Mouse (Mus musculus): ENCODE results near the gene Lama2. TPM values are rescaled to one million over a fixed set of nuclear protein-coding genes. Genes with fewer than 3 reads are reported as not detected.

Lama2 gene
- polyA plus RNA-seq, 1 experiment from 2014 or later: 3.8 TPM

DNA sequence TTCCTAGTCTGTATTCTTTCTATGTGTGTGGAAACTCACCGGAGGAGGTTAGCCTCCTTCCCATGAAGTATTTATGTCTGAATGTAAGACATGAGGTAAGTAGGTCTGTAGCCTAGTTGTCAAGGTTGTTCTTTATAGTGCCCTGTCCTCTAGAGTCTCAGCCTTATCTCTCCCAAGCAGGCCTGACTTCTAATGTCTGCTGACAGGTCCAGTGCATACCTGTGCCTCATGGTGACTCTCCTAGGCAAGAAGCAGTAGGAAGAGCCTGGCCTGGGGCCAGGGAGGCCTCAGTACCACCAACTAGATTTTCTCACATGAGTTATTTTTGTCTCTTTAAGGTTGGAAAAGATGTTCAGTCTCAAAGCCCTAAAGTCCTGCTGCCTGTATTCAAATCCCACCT, 483.8 kb downstream of the Lama2 start:
- Histone ChIP-seq H3K9me3 (no peaks in the 10 kb centered on the region), H3K36me3 (no peaks in the 10 kb centered on the region), H3K4me1 (peaks cover 13% of the 10 kb centered on the region; the same call in 1 of the 2 replicates), H3K4me3 (no peak overlapping the region), H3K9ac (replicated peaks) (no peak overlapping the region), H3K27ac (replicated peaks) (no peak overlapping the region), H3K4me2 (replicated peaks) (no peak overlapping the region), H3K27me3 (no peaks in the 10 kb centered on the region)
- ATAC-seq (replicated peaks): no peak
- 100% methylated on average over 1 of the region's 1 CpGs for WGBS

- Histone ChIP-seq H3K4me2 (replicated peaks) (no peak overlapping the region), H3K27ac (replicated peaks) (no peak overlapping the region), H3K9ac (replicated peaks) (no peak overlapping the region), H3K4me3 (no peak overlapping the region), H3K9me3 (no peaks in the 10 kb centered on the region), H3K36me3 (no peaks in the 10 kb centered on the region), H3K27me3 (no peaks in the 10 kb centered on the region), H3K4me1 (peaks cover 13% of the 10 kb centered on the region; the same call in 1 of the 2 replicates)
- 6% methylated on average over 1 of the region's 1 CpGs for WGBS
- ATAC-seq (replicated peaks): peak; percentile 95
Observed at GRCm38 (mm10) chr10:27133135-27133534, 486.4 kb downstream of the Lama2 start.

GRCm38 (mm10) chr10:27127454-27127853, 492.1 kb downstream of the Lama2 start:
- H3K4me1 ChIP-seq: no peaks in the 10 kb centered on the region
- H3K36me3 ChIP-seq: no peaks in the 10 kb centered on the region
- ATAC-seq (replicated peaks): peak; percentile 63; the same call in 1 of the 2 replicates
- H3K9ac ChIP-seq (replicated peaks): no peak overlapping the region
- no peak overlapping the region for H3K4me2 ChIP-seq (replicated peaks)
- no peaks in the 10 kb centered on the region for H3K27me3 ChIP-seq
- 75% methylated on average over 2 of the region's 2 CpGs for WGBS
- H3K9me3 ChIP-seq: no peaks in the 10 kb centered on the region
- no peak overlapping the region for H3K27ac ChIP-seq (replicated peaks)
- no peak overlapping the region for H3K4me3 ChIP-seq

- no peak for ATAC-seq (replicated peaks)
- Histone ChIP-seq H3K4me3 (no peak overlapping the region), H3K9ac (replicated peaks) (no peak overlapping the region), H3K9me3 (no peaks in the 10 kb centered on the region), H3K27me3 (no peaks in the 10 kb centered on the region), H3K36me3 (no peaks in the 10 kb centered on the region), H3K27ac (replicated peaks) (no peak overlapping the region), H3K4me1 (no peaks in the 10 kb centered on the region), H3K4me2 (replicated peaks) (no peak overlapping the region)
- 55% methylated on average over 5 of the region's 5 CpGs for WGBS
Observed at GRCm38 (mm10) chr10:27123763-27124162, 495.8 kb downstream of the Lama2 start.

GRCm38 (mm10) chr10:27117815-27118214, 501.7 kb downstream of the Lama2 start:
- WGBS: 86% methylated on average over 3 of the region's 3 CpGs
- Histone ChIP-seq H3K27ac (replicated peaks) (no peak overlapping the region), H3K27me3 (no peaks in the 10 kb centered on the region), H3K4me2 (replicated peaks) (no peak overlapping the region), H3K9me3 (no peaks in the 10 kb centered on the region), H3K4me1 (no peaks in the 10 kb centered on the region), H3K36me3 (no peaks in the 10 kb centered on the region), H3K4me3 (no peak overlapping the region), H3K9ac (replicated peaks) (no peak overlapping the region)
- no peak for ATAC-seq (replicated peaks)

DNA sequence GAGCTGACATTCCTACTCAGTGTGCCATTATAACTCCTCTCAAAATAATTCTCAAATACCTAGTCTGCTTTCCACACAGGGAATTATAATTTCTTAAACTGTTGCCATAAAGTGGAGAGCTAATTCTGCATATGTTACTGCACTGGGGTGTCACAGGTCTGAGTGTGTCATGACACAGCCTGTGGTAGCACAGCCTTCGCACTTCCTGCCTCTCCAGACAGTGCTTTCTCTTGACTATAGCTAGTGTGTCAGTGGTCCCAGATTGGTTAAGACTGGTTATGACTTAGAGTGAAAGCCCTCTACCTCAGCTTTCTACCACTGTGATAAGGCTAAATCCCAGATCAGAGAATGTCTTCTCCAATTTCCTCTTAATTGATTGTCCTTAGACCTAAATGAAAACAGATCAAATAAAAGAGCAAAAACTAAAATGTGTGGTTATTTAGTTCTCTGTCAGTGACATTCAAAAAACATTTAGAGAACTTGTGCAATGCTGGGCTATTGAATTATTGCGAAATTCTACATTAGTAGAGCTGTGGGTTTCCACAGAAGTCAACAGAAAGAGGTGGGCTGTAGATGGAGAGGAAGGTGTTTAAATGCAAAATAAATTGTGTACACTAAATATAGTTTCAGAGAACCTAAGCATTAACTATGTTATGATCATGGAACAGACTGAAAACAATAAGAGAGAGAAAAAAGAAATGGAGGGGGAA, 502.5 kb downstream of the Lama2 start:
- no peak overlapping the region for H3K9ac ChIP-seq (replicated peaks)
- no peak for ATAC-seq (replicated peaks)
- 90% methylated on average over 2 of the region's 2 CpGs for WGBS

DNA sequence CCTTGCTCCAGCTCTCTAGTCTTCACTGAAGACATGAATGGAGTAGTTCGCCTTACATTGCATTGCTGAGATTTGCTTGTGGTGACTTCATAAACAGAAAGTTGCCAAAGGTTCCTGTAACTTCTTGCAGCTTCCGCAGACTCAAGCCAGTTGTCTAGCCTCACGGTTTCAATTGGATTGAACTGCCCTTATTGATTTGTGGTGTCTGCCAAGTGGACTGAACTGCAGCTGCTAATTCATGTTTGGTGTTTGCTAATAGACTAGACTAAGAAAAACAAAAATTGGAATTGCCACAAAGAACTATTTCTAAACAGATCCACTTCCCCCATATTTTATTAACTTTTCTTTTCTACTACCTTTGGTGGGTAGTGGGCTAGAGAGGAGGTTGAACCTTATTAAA, 505.4 kb downstream of the Lama2 start:
- ATAC-seq (replicated peaks): no peak
- Histone ChIP-seq H3K27me3 (no peaks in the 10 kb centered on the region), H3K4me3 (no peak overlapping the region), H3K27ac (replicated peaks) (no peak overlapping the region), H3K4me1 (no peaks in the 10 kb centered on the region), H3K36me3 (no peaks in the 10 kb centered on the region), H3K4me2 (replicated peaks) (no peak overlapping the region), H3K9ac (replicated peaks) (no peak overlapping the region), H3K9me3 (no peaks in the 10 kb centered on the region)
- WGBS: 95% methylated on average over 3 of the region's 3 CpGs

More for the DNA sequence above, 502.5 kb downstream of the Lama2 start:
- H3K9me3 ChIP-seq: no peaks in the 10 kb centered on the region
- no peaks in the 10 kb centered on the region for H3K4me1 ChIP-seq
- no peak overlapping the region for H3K4me3 ChIP-seq
- no peaks in the 10 kb centered on the region for H3K36me3 ChIP-seq
- H3K27me3 ChIP-seq: no peaks in the 10 kb centered on the region
- H3K27ac ChIP-seq (replicated peaks): no peak overlapping the region
- no peak overlapping the region for H3K4me2 ChIP-seq (replicated peaks)

GRCm38 (mm10) chr10:27103811-27104210, 515.7 kb downstream of the Lama2 start:
- no peaks in the 10 kb centered on the region for H3K27me3 ChIP-seq
- no peak overlapping the region for H3K9ac ChIP-seq (replicated peaks)
- H3K27ac ChIP-seq (replicated peaks): peak overlapping the region; percentile 70
- no peaks in the 10 kb centered on the region for H3K9me3 ChIP-seq
- H3K4me2 ChIP-seq (replicated peaks): no peak overlapping the region
- H3K4me1 ChIP-seq: 0 out of 2 replicates have a peak, but pooled peaks cover 5% of the 10 kb centered on the region
- 21% methylated on average over 5 of the region's 5 CpGs for WGBS
- no peaks in the 10 kb centered on the region for H3K36me3 ChIP-seq
- peak; percentile 86 for ATAC-seq (replicated peaks)
- no peak overlapping the region for H3K4me3 ChIP-seq

DNA sequence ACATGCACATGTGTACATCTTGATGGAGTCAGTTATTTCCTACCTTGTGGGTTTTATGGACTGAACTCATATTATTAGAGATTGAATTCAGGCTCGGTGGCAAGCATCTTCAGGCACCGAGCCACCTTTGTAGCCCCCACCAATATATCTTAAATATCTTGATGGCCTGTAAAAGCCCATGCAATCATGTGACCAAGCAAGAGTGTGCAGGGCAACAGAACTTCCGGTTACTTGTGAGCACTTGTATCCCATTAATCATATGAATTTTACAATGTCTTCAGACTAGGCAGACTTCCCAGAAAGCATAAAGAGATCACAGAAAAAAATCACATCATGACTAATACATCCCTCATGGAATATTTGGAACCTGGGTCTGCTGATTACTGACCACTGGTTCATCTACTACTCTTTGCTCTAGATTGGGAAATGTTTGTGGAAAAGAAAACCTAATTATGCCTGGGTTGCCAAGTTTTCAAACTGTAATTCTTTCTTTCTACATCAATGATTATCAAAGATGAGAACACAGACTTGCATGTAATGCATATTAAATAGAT, 517.7 kb downstream of the Lama2 start:
- Histone ChIP-seq H3K4me2 (replicated peaks) (no peak overlapping the region), H3K4me1 (0 out of 2 replicates have a peak, but pooled peaks cover 5% of the 10 kb centered on the region), H3K27ac (replicated peaks) (no peak overlapping the region), H3K27me3 (no peaks in the 10 kb centered on the region), H3K4me3 (no peak overlapping the region), H3K36me3 (no peaks in the 10 kb centered on the region), H3K9me3 (no peaks in the 10 kb centered on the region), H3K9ac (replicated peaks) (no peak overlapping the region)
- 92% methylated on average over 3 of the region's 3 CpGs for WGBS
- ATAC-seq (replicated peaks): no peak

DNA sequence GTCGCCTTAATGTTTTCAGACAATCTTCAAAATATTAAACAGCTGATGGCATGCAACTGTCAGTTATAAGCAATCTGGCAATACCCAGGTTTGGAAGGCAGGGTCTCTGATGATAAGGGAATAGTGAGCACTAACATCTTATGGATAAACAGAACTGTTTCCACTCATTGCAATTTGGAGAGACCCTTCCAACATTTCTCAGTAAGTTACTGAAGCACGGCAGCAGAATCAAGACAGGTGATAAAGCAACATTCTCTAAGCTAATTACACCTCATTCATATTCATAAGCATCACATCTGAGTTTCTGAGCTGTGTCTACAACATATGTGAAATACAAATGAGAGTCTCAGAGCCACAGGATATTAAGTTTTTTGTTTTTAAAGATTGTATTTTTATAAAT, 542.4 kb downstream of the Lama2 start:
- Histone ChIP-seq H3K27ac (replicated peaks) (no peak overlapping the region), H3K27me3 (no peaks in the 10 kb centered on the region), H3K4me3 (no peak overlapping the region), H3K4me2 (replicated peaks) (no peak overlapping the region), H3K9ac (replicated peaks) (no peak overlapping the region), H3K36me3 (no peaks in the 10 kb centered on the region), H3K9me3 (no peaks in the 10 kb centered on the region), H3K4me1 (no peaks in the 10 kb centered on the region)
- peak; percentile 81 for ATAC-seq (replicated peaks)
- WGBS: 53% methylated on average over 2 of the region's 2 CpGs

DNA sequence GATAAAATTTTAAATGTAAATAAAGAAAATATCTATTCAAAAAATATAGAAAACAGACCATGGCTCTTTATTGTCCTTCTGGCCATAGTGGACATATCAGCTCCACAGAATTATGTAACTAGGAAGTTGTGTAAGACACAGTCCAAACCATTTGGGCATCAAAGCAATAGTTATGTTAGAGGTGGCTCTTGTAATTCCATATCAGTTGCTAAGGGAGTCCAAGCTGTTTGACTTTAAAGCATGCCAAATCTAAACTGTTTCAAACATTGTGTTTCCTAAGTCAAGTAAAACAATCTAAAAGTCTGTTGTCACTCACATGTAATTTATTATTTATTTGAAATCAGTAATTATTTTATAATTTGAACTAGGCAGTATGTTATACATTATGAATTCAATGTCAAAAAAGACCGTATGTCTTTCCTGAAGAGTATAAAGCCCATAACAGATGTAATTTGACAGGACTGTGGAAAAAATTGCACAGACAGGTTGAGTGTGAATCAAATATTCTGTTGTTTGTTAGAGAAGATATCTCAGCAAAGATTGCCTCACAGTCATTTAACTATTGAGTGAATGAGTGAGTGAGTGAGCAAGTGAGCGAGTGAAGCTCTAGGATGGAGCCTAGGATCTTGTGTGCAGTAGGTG, 550.6 kb downstream of the Lama2 start:
- peak; percentile 61; the same call in 1 of the 2 replicates for ATAC-seq (replicated peaks)
- H3K9me3 ChIP-seq: no peaks in the 10 kb centered on the region
- WGBS: 69% methylated on average over 2 of the region's 2 CpGs
- H3K36me3 ChIP-seq: no peaks in the 10 kb centered on the region
- no peak overlapping the region; the same call in 1 of the 2 replicates for H3K27ac ChIP-seq (replicated peaks)
- no peaks in the 10 kb centered on the region for H3K4me1 ChIP-seq
- H3K9ac ChIP-seq (replicated peaks): no peak overlapping the region
- no peaks in the 10 kb centered on the region for H3K27me3 ChIP-seq
- no peak overlapping the region for H3K4me2 ChIP-seq (replicated peaks)
- no peak overlapping the region for H3K4me3 ChIP-seq

DNA sequence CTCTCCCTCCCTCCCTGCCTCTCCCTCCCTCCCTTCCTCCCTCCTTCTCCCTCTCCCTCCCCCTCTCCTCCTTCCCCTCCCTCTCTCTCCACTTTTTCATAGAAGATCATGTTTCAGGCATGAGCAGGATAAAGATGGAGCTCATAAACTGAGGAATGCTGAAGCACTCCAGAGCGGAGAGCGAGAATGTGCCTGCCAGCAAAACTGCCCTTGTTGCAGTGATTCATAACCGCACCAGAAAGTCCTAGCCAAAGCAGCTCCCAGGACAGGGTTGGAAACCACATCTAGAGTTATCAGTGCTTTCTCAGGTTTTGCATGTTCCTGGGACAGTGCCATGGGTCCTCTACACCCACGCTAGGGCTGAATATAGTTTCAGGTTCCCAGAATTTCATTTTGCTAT, 555.9 kb downstream of the Lama2 start:
- Histone ChIP-seq H3K9ac (replicated peaks) (no peak overlapping the region), H3K4me1 (no peaks in the 10 kb centered on the region), H3K4me2 (replicated peaks) (no peak overlapping the region), H3K27me3 (no peaks in the 10 kb centered on the region), H3K4me3 (no peak overlapping the region), H3K27ac (replicated peaks) (no peak overlapping the region), H3K9me3 (no peaks in the 10 kb centered on the region), H3K36me3 (no peaks in the 10 kb centered on the region)
- WGBS: 79% methylated on average over 4 of the region's 4 CpGs
- ATAC-seq (replicated peaks): no peak

Measured in forebrain, embryonic 15.5 days (tissue).